Mouse (Mus musculus): ENCODE measurements at regions not wholly inside any gene's neighbourhood (a gene's known extent, or its start where the extent isn't known, plus 50 kb on each side); places are given as distances from the start of the nearest gene placed in this dataset.

GRCm38 (mm10) chr10:9174997-9175396, 289.1 kb upstream of the Sash1 start:
- H3K27me3 ChIP-seq (ENCODE audit: control insufficient read depth, insufficient read depth, low read length): no peaks in the 10 kb centered on the region
- no peak overlapping the region for H3K27ac ChIP-seq (ENCODE audit: low read length)
- H3K9ac ChIP-seq (ENCODE audit: low read length): no peak overlapping the region
- no peak for ATAC-seq (ENCODE audit: insufficient read depth, low FRiP score)
- no peak overlapping the region for H3K4me3 ChIP-seq (replicated peaks; ENCODE audit: low read length)
- H3K36me3 ChIP-seq (ENCODE audit: control insufficient read depth, insufficient read depth, low read length): no peaks in the 10 kb centered on the region
- H3K9me3 ChIP-seq (replicated peaks; ENCODE audit: control insufficient read depth, low read length): no peaks in the 10 kb centered on the region
- H3K4me2 ChIP-seq (ENCODE audit: low read depth, low read length): no peak overlapping the region
- 62% methylated on average over 3 of the region's 3 CpGs for WGBS
- H3K4me1 ChIP-seq (ENCODE audit: control insufficient read depth, insufficient read depth, low read length): no peaks in the 10 kb centered on the region

GRCm38 (mm10) chr10:9173509-9173908, 287.6 kb upstream of the Sash1 start:
- H3K9me3 ChIP-seq (replicated peaks; ENCODE audit: control insufficient read depth, low read length): no peaks in the 10 kb centered on the region
- ATAC-seq (ENCODE audit: insufficient read depth, low FRiP score): no peak
- no peak overlapping the region for H3K4me3 ChIP-seq (replicated peaks; ENCODE audit: low read length)
- H3K27me3 ChIP-seq (ENCODE audit: control insufficient read depth, insufficient read depth, low read length): no peaks in the 10 kb centered on the region
- no peak overlapping the region for H3K9ac ChIP-seq (ENCODE audit: low read length)
- no peaks in the 10 kb centered on the region for H3K4me1 ChIP-seq (ENCODE audit: control insufficient read depth, insufficient read depth, low read length)
- H3K27ac ChIP-seq (ENCODE audit: low read length): no peak overlapping the region
- H3K4me2 ChIP-seq (ENCODE audit: low read depth, low read length): no peak overlapping the region
- H3K36me3 ChIP-seq (ENCODE audit: control insufficient read depth, insufficient read depth, low read length): no peaks in the 10 kb centered on the region
- WGBS: 89% methylated on average over 2 of the region's 2 CpGs

- no peak overlapping the region for H3K4me3 ChIP-seq (replicated peaks; ENCODE audit: low read length)
- no peak for ATAC-seq (ENCODE audit: insufficient read depth, low FRiP score)
Observed at GRCm38 (mm10) chr10:9168725-9169124, 282.9 kb upstream of the Sash1 start.

GRCm38 (mm10) chr10:9166017-9166416, 280.1 kb upstream of the Sash1 start:
- no peak for ATAC-seq (ENCODE audit: insufficient read depth, low FRiP score)
- no peaks in the 10 kb centered on the region for H3K4me1 ChIP-seq (ENCODE audit: control insufficient read depth, insufficient read depth, low read length)
- H3K27ac ChIP-seq (ENCODE audit: low read length): no peak overlapping the region
- no peak overlapping the region for H3K4me3 ChIP-seq (replicated peaks; ENCODE audit: low read length)
- no peaks in the 10 kb centered on the region for H3K27me3 ChIP-seq (ENCODE audit: control insufficient read depth, insufficient read depth, low read length)
- 67% methylated on average over 12 of the region's 12 CpGs for WGBS
- H3K36me3 ChIP-seq (ENCODE audit: control insufficient read depth, insufficient read depth, low read length): no peaks in the 10 kb centered on the region
- no peaks in the 10 kb centered on the region for H3K9me3 ChIP-seq (replicated peaks; ENCODE audit: control insufficient read depth, low read length)
- H3K9ac ChIP-seq (ENCODE audit: low read length): no peak overlapping the region
- H3K4me2 ChIP-seq (ENCODE audit: low read depth, low read length): peak overlapping the region; percentile 25; the same call in 1 of the 2 replicates

More at GRCm38 (mm10) chr10:9168725-9169124, 282.9 kb upstream of the Sash1 start:
- no peaks in the 10 kb centered on the region for H3K4me1 ChIP-seq (ENCODE audit: control insufficient read depth, insufficient read depth, low read length)
- H3K9me3 ChIP-seq (replicated peaks; ENCODE audit: control insufficient read depth, low read length): no peaks in the 10 kb centered on the region
- no peak overlapping the region for H3K4me2 ChIP-seq (ENCODE audit: low read depth, low read length)
- no peaks in the 10 kb centered on the region for H3K36me3 ChIP-seq (ENCODE audit: control insufficient read depth, insufficient read depth, low read length)
- H3K27ac ChIP-seq (ENCODE audit: low read length): no peak overlapping the region
- H3K27me3 ChIP-seq (ENCODE audit: control insufficient read depth, insufficient read depth, low read length): no peaks in the 10 kb centered on the region
- no peak overlapping the region for H3K9ac ChIP-seq (ENCODE audit: low read length)
- 74% methylated on average over 7 of the region's 7 CpGs for WGBS

- H3K4me2 ChIP-seq (ENCODE audit: low read depth, low read length): 0 out of 2 replicates have a peak overlapping the region, but pooled peaks have one; percentile 25
- H3K27ac ChIP-seq (ENCODE audit: low read length): no peak overlapping the region
- ATAC-seq (ENCODE audit: insufficient read depth, low FRiP score): no peak
- H3K9ac ChIP-seq (ENCODE audit: low read length): no peak overlapping the region
- no peak overlapping the region for H3K4me3 ChIP-seq (replicated peaks; ENCODE audit: low read length)
- no peaks in the 10 kb centered on the region for H3K4me1 ChIP-seq (ENCODE audit: control insufficient read depth, insufficient read depth, low read length)
- no peaks in the 10 kb centered on the region for H3K27me3 ChIP-seq (ENCODE audit: control insufficient read depth, insufficient read depth, low read length)
- H3K36me3 ChIP-seq (ENCODE audit: control insufficient read depth, insufficient read depth, low read length): no peaks in the 10 kb centered on the region
- WGBS: 72% methylated on average over 12 of the region's 12 CpGs
- no peaks in the 10 kb centered on the region for H3K9me3 ChIP-seq (replicated peaks; ENCODE audit: control insufficient read depth, low read length)
Observed at GRCm38 (mm10) chr10:9165598-9165997, 279.7 kb upstream of the Sash1 start.

- WGBS: 87% methylated on average over 7 of the region's 7 CpGs
- no peak for ATAC-seq (ENCODE audit: insufficient read depth, low FRiP score)
Observed at GRCm38 (mm10) chr10:9164333-9164732, 278.5 kb upstream of the Sash1 start.

GRCm38 (mm10) chr10:9161597-9161996, 275.7 kb upstream of the Sash1 start:
- Histone ChIP-seq H3K4me2 (ENCODE audit: low read depth, low read length) (no peak overlapping the region), H3K36me3 (ENCODE audit: control insufficient read depth, insufficient read depth, low read length) (no peaks in the 10 kb centered on the region), H3K4me3 (replicated peaks; ENCODE audit: low read length) (no peak overlapping the region), H3K9ac (ENCODE audit: low read length) (no peak overlapping the region), H3K27me3 (ENCODE audit: control insufficient read depth, insufficient read depth, low read length) (no peaks in the 10 kb centered on the region), H3K27ac (ENCODE audit: low read length) (no peak overlapping the region), H3K9me3 (replicated peaks; ENCODE audit: control insufficient read depth, low read length) (no peaks in the 10 kb centered on the region), H3K4me1 (ENCODE audit: control insufficient read depth, insufficient read depth, low read length) (no peaks in the 10 kb centered on the region)
- no peak for ATAC-seq (ENCODE audit: insufficient read depth, low FRiP score)
- WGBS: 95% methylated on average over 7 of the region's 7 CpGs

More at GRCm38 (mm10) chr10:9164333-9164732, 278.5 kb upstream of the Sash1 start:
- Histone ChIP-seq H3K27ac (ENCODE audit: low read length) (no peak overlapping the region), H3K9ac (ENCODE audit: low read length) (no peak overlapping the region), H3K4me1 (ENCODE audit: control insufficient read depth, insufficient read depth, low read length) (no peaks in the 10 kb centered on the region), H3K36me3 (ENCODE audit: control insufficient read depth, insufficient read depth, low read length) (no peaks in the 10 kb centered on the region), H3K4me2 (ENCODE audit: low read depth, low read length) (no peak overlapping the region), H3K27me3 (ENCODE audit: control insufficient read depth, insufficient read depth, low read length) (no peaks in the 10 kb centered on the region), H3K9me3 (replicated peaks; ENCODE audit: control insufficient read depth, low read length) (no peaks in the 10 kb centered on the region), H3K4me3 (replicated peaks; ENCODE audit: low read length) (no peak overlapping the region)

- no peaks in the 10 kb centered on the region for H3K9me3 ChIP-seq (replicated peaks; ENCODE audit: control insufficient read depth, low read length)
- H3K4me3 ChIP-seq (replicated peaks; ENCODE audit: low read length): no peak overlapping the region
- H3K9ac ChIP-seq (ENCODE audit: low read length): no peak overlapping the region
- H3K4me2 ChIP-seq (ENCODE audit: low read depth, low read length): no peak overlapping the region
- H3K27me3 ChIP-seq (ENCODE audit: control insufficient read depth, insufficient read depth, low read length): no peaks in the 10 kb centered on the region
- WGBS: 65% methylated on average over 10 of the region's 10 CpGs
- H3K36me3 ChIP-seq (ENCODE audit: control insufficient read depth, insufficient read depth, low read length): no peaks in the 10 kb centered on the region
- no peak for ATAC-seq (ENCODE audit: insufficient read depth, low FRiP score)
- H3K4me1 ChIP-seq (ENCODE audit: control insufficient read depth, insufficient read depth, low read length): no peaks in the 10 kb centered on the region
- no peak overlapping the region for H3K27ac ChIP-seq (ENCODE audit: low read length)
Observed at GRCm38 (mm10) chr10:9157299-9158215, 271.7 kb upstream of the Sash1 start.

GRCm38 (mm10) chr10:9136099-9136498, 250.2 kb upstream of the Sash1 start:
- no peak overlapping the region for H3K27ac ChIP-seq (ENCODE audit: low read length)
- H3K9me3 ChIP-seq (replicated peaks; ENCODE audit: control insufficient read depth, low read length): no peaks in the 10 kb centered on the region
- no peak overlapping the region for H3K4me3 ChIP-seq (replicated peaks; ENCODE audit: low read length)
- H3K36me3 ChIP-seq (ENCODE audit: control insufficient read depth, insufficient read depth, low read length): no peaks in the 10 kb centered on the region
- H3K4me1 ChIP-seq (ENCODE audit: control insufficient read depth, insufficient read depth, low read length): no peaks in the 10 kb centered on the region
- H3K4me2 ChIP-seq (ENCODE audit: low read depth, low read length): no peak overlapping the region
- 66% methylated on average over 2 of the region's 2 CpGs for WGBS
- ATAC-seq (ENCODE audit: insufficient read depth, low FRiP score): no peak
- no peaks in the 10 kb centered on the region for H3K27me3 ChIP-seq (ENCODE audit: control insufficient read depth, insufficient read depth, low read length)
- no peak overlapping the region for H3K9ac ChIP-seq (ENCODE audit: low read length)
